In genomic region chr9:20731797-20732196, GRCm38 (mm10) we compare ENCODE assay signal across 24 mouse cellular contexts. TPM values are rescaled to one million over a fixed set of nuclear protein-coding genes. Genes with fewer than 3 reads are reported as not detected.
DNase-seq lines count a peak whose midpoint lies in the region; ATAC-seq and TF ChIP-seq lines count a peak whose summit lies in the region.
"Had no signal": no experiment of that assay in that cellular context is flagged by ENCODE, and none has a peak within 500 bp of the region (broad histone marks: within the 10 kb centered on the region; RNA-seq: fewer than 3 reads in every experiment).

No protein-coding gene starts in this region.

- no peak for ATAC-seq in liver, embryonic 11.5 days (replicated peaks; ENCODE audit: low FRiP score)
- peak; percentile 27 for ATAC-seq in liver, embryonic 15.5 days (ENCODE audit: insufficient read depth)
- ATAC-seq in liver, embryonic 16.5 days (ENCODE audit: low read depth), result peak; percentile 81
- ATAC-seq: forebrain, embryonic 14.5 days; forebrain, embryonic 16.5 days had no signal

- H3K79me2 ChIP-seq in liver, adult 2 months (ENCODE audit: control insufficient read depth, insufficient read depth, low read length), result no peaks in the 10 kb centered on the region

- no peak overlapping the region for H3K27ac ChIP-seq in liver, adult 2 months (replicated peaks; ENCODE audit: insufficient read depth, low read depth, low read length)
- H3K27ac ChIP-seq in liver, embryonic 11.5 days (ENCODE audit: low read depth, low read length), result no peak overlapping the region
- no peak overlapping the region for H3K27ac ChIP-seq in liver, embryonic 15.5 days (replicated peaks)
- H3K27ac ChIP-seq in liver, embryonic 16.5 days (ENCODE audit: low read length), result no peak overlapping the region
- H3K27ac ChIP-seq: embryonic facial prominence, embryonic 13.5 days; embryonic facial prominence, embryonic 15.5 days; forebrain, embryonic 10.5 days; forebrain, embryonic 12.5 days had no signal

- no peak for TF ChIP-seq CTCF in liver, adult 2 months (IDR thresholded peaks at IDR 0.05; ENCODE audit: low read depth, low read length)

- no peak overlapping the region for H3K4me2 ChIP-seq in liver, embryonic 11.5 days
- H3K4me2 ChIP-seq in liver, embryonic 15.5 days, result no peak overlapping the region
- no peak overlapping the region for H3K4me2 ChIP-seq in liver, embryonic 16.5 days (ENCODE audit: low read depth, low read length)
- H3K4me2 ChIP-seq: embryonic facial prominence, embryonic 13.5 days; embryonic facial prominence, embryonic 15.5 days; forebrain, embryonic 12.5 days had no signal

- DNase-seq in liver, adult 2 months (ENCODE audit: extremely low read depth, low read depth, low spot score), result peak; percentile 69
- no peak for DNase-seq in liver, embryonic 11.5 days (ENCODE audit: low spot score)
- peak; percentile 68 for DNase-seq in yolk sac, embryonic 10.5 days (ENCODE audit: low spot score)
- no peak for DNase-seq in adrenal gland, adult 8-10 months
- DNase-seq in lung, postnatal 36 days, result no peak
- DNase-seq: adrenal gland, adult 2 months; adrenal gland, postnatal 14 days; adrenal gland, postnatal 36 days; cerebellum, adult 11-12 months; cerebellum, adult 2 months; cerebellum, adult 9-11 months; cerebellum, postnatal 14 days; cerebellum, postnatal 36 days; embryo, embryonic 11 days had no signal

- H3K27me3 ChIP-seq in liver, adult 2 months (ENCODE audit: control insufficient read depth, insufficient read depth, low read length), result peaks cover 6% of the 10 kb centered on the region
- peaks cover 36% of the 10 kb centered on the region for H3K27me3 ChIP-seq in liver, embryonic 11.5 days (replicated peaks; ENCODE audit: control insufficient read depth, insufficient read depth, low read length)
- peaks cover 52% of the 10 kb centered on the region for H3K27me3 ChIP-seq in liver, embryonic 15.5 days
- peaks cover 32% of the 10 kb centered on the region for H3K27me3 ChIP-seq in liver, embryonic 16.5 days (ENCODE audit: control insufficient read depth, insufficient read depth, low read depth, low read length)

- peaks cover 4% of the 10 kb centered on the region; the same call in 1 of the 2 replicates for H3K4me1 ChIP-seq in liver, adult 2 months (ENCODE audit: control insufficient read depth, insufficient read depth, low read length)
- peaks cover 8% of the 10 kb centered on the region for H3K4me1 ChIP-seq in liver, embryonic 11.5 days (replicated peaks; ENCODE audit: control insufficient read depth, insufficient read depth, low read length)
- H3K4me1 ChIP-seq in liver, embryonic 15.5 days (replicated peaks), result peaks cover 15% of the 10 kb centered on the region
- H3K4me1 ChIP-seq in liver, embryonic 16.5 days (ENCODE audit: control insufficient read depth, low read depth, low read length), result no peaks in the 10 kb centered on the region; the same call in 1 of the 2 replicates

- no peaks in the 10 kb centered on the region for H3K9me3 ChIP-seq in liver, embryonic 11.5 days (ENCODE audit: control insufficient read depth, low read length)
- no peaks in the 10 kb centered on the region for H3K9me3 ChIP-seq in liver, embryonic 15.5 days (replicated peaks)
- no peaks in the 10 kb centered on the region for H3K9me3 ChIP-seq in liver, embryonic 16.5 days (replicated peaks; ENCODE audit: control insufficient read depth, low read length)
- H3K9me3 ChIP-seq: embryonic facial prominence, embryonic 13.5 days; embryonic facial prominence, embryonic 15.5 days; forebrain, embryonic 10.5 days; forebrain, embryonic 12.5 days had no signal

- 29% methylated on average over 4 of the region's 4 CpGs for WGBS in liver, adult 2 months
- 49% methylated on average over 4 of the region's 4 CpGs for WGBS in liver, embryonic 11.5 days
- WGBS in liver, embryonic 15.5 days (ENCODE audit: insufficient replicate concordance), result 37% methylated on average over 4 of the region's 4 CpGs
- WGBS in liver, embryonic 16.5 days (ENCODE audit: insufficient replicate concordance), result 36% methylated on average over 4 of the region's 4 CpGs

- TF ChIP-seq POLR2A in liver, adult 2 months (IDR thresholded peaks at IDR 0.05; ENCODE audit: extremely low read depth, insufficient read depth, low read length), result no peak

- H3K36me3 ChIP-seq in liver, adult 2 months (ENCODE audit: control insufficient read depth, insufficient read depth, low read length), result no peaks in the 10 kb centered on the region
- H3K36me3 ChIP-seq in liver, embryonic 11.5 days (ENCODE audit: control insufficient read depth, insufficient read depth, low read length), result no peaks in the 10 kb centered on the region
- H3K36me3 ChIP-seq in liver, embryonic 15.5 days (replicated peaks), result no peaks in the 10 kb centered on the region
- no peaks in the 10 kb centered on the region for H3K36me3 ChIP-seq in liver, embryonic 16.5 days (ENCODE audit: control insufficient read depth, insufficient read depth)
- H3K36me3 ChIP-seq: embryonic facial prominence, embryonic 13.5 days; embryonic facial prominence, embryonic 15.5 days; forebrain, embryonic 10.5 days; forebrain, embryonic 12.5 days had no signal

- no peak overlapping the region for H3K4me3 ChIP-seq in liver, adult 2 months (ENCODE audit: insufficient read depth, low read depth, low read length)
- no peak overlapping the region for H3K4me3 ChIP-seq in liver, embryonic 11.5 days (ENCODE audit: low read depth, low read length)
- no peak overlapping the region for H3K4me3 ChIP-seq in liver, embryonic 15.5 days (replicated peaks)
- no peak overlapping the region for H3K4me3 ChIP-seq in liver, embryonic 16.5 days (ENCODE audit: low read depth, low read length)
- H3K4me3 ChIP-seq: embryonic facial prominence, embryonic 13.5 days; embryonic facial prominence, embryonic 15.5 days; erythroblast, embryonic 14.5 days; forebrain, embryonic 10.5 days; forebrain, embryonic 12.5 days had no signal

- no peak overlapping the region for H3K9ac ChIP-seq in liver, adult 2 months (ENCODE audit: low read depth, low read length)
- no peak overlapping the region for H3K9ac ChIP-seq in liver, embryonic 11.5 days (ENCODE audit: low read depth, low read length)
- H3K9ac ChIP-seq in liver, embryonic 15.5 days, result no peak overlapping the region
- no peak overlapping the region for H3K9ac ChIP-seq in liver, embryonic 16.5 days (ENCODE audit: low read depth, low read length)
- H3K9ac ChIP-seq: embryonic facial prominence, embryonic 13.5 days; embryonic facial prominence, embryonic 15.5 days; forebrain, embryonic 12.5 days had no signal

RNA-seq across cellular contexts. Expression of gene Olfm2, which starts 14.4 kb away (rescaled TPM):
- 0.09 and 0.34 TPM in 2 replicates for total RNA-seq in liver, adult 2 months (2014; rRNA removed)
- 0.14 and 0.72 TPM in 2 replicates for polyA plus RNA-seq in liver, adult 2 months (2012; rRNA removed)
- 1.2 and 1.3 TPM in 2 replicates for polyA plus RNA-seq in liver, embryonic 11.5 days (2014; fragmentation: Nextera tagmentation; extraction: Ambion mirVana)
- 0.20 and 0.30 TPM in 2 replicates for polyA plus RNA-seq in liver, embryonic 15.5 days (2015; fragmentation: Nextera tagmentation; extraction: Ambion mirVana)
- polyA plus RNA-seq in liver, embryonic 16.5 days (2015; fragmentation: Nextera tagmentation; extraction: Ambion mirVana), result 0.20 and 0.25 TPM in 2 replicates
- 1 to 10 TPM in 1 of 4 experiments, under 1 TPM in 3; 0.42 to 1.1 (median 0.71) TPM for total RNA-seq in adrenal gland, adult 8-10 months (2022)
- total RNA-seq: common myeloid progenitor, adult 5-6 weeks had no signal
- polyA plus RNA-seq: erythroblast, embryonic 14.5 days had no signal

Comparison
In these comparisons a context has a peak if more than half of its experiments do, and no peak if none do; other contexts are left out.
1. DNase-seq: peak in liver, adult 2 months (single experiment) and yolk sac, embryonic 10.5 days (single experiment); none in liver, embryonic 11.5 days (single experiment), adrenal gland, adult 8-10 months (single experiment) and lung, postnatal 36 days (single experiment).